Mouse (Mus musculus) forebrain, embryonic 16.5 days (tissue): ENCODE data around the gene Zfp784. TPM values are rescaled to one million over a fixed set of nuclear protein-coding genes. Genes with fewer than 3 reads are reported as not detected.

ENCODE experiments used
- ATAC-seq: fragments of 200-750 bp; cut with Nextera tagmentation; 2 replicates; pipeline ENCODE4 v1.8.0; 2017; ENCODE audit warnings: mild to moderate bottlenecking, moderate library complexity
- H3K27ac ChIP-seq: fragments of 300-500 bp; sonication (generic); 2 replicates; pipeline ENCODE4 v1.5.1; 2014; ENCODE audit warnings: low read length, control low read depth
- H3K27me3 ChIP-seq: fragments of 300-500 bp; sonication (generic); replicated peaks from 2 replicates; pipeline ENCODE4 v1.6.1; 2014; ENCODE audit warnings: low read length; ENCODE audit not compliant: control insufficient read depth, insufficient read depth
- H3K36me3 ChIP-seq: fragments of 300-500 bp; sonication (generic); 2 replicates; pipeline ENCODE4 v1.6.1; 2014; ENCODE audit not compliant: control insufficient read depth, insufficient read depth
- H3K4me1 ChIP-seq: fragments of 300-500 bp; sonication (generic); replicated peaks from 2 replicates; pipeline ENCODE4 v1.6.1; 2014; ENCODE audit warnings: low read length; ENCODE audit not compliant: control insufficient read depth, insufficient read depth
- H3K4me2 ChIP-seq: fragments of 300-500 bp; sonication (generic); 2 replicates; pipeline ENCODE4 v1.6.1; 2014; ENCODE audit warnings: mild to moderate bottlenecking, low read length, control low read depth
- H3K4me3 ChIP-seq: fragments of 300-500 bp; sonication (generic); replicated peaks from 2 replicates; pipeline ENCODE4 v1.5.1; 2014; ENCODE audit warnings: mild to moderate bottlenecking, low read length, control low read depth
- H3K9ac ChIP-seq: fragments of 300-500 bp; sonication (generic); replicated peaks from 2 replicates; pipeline ENCODE4 v1.6.1; 2014; ENCODE audit warnings: low read depth, low read length, control low read depth
- H3K9me3 ChIP-seq: fragments of 300-500 bp; sonication (generic); 2 replicates; pipeline ENCODE4 v1.6.1; 2016; ENCODE audit warnings: low read length; ENCODE audit not compliant: control insufficient read depth
- WGBS: fragments of 180-500 bp; shearing (Covaris S2); extraction: QIAGEN DNeasy Blood & Tissue Kit; methylation state at CpG from one replicate; pipeline ENCODE4 v1.1.7; 2014; 5-methylcytosine and 5-hydroxymethylcytosine counted together
- polyA plus RNA-seq: library from polyadenylated mRNA; unstranded; fragments of >200 nt; fragmentation: Nextera tagmentation; extraction: Ambion mirVana; gene quantifications from 2 replicates; pipeline ENCODE4 v1.2.1, GENCODE M21; 2015

The Zfp784 gene
- polyA plus RNA-seq, 1 experiment from 2014 or later = 9.5 TPM

DNA sequence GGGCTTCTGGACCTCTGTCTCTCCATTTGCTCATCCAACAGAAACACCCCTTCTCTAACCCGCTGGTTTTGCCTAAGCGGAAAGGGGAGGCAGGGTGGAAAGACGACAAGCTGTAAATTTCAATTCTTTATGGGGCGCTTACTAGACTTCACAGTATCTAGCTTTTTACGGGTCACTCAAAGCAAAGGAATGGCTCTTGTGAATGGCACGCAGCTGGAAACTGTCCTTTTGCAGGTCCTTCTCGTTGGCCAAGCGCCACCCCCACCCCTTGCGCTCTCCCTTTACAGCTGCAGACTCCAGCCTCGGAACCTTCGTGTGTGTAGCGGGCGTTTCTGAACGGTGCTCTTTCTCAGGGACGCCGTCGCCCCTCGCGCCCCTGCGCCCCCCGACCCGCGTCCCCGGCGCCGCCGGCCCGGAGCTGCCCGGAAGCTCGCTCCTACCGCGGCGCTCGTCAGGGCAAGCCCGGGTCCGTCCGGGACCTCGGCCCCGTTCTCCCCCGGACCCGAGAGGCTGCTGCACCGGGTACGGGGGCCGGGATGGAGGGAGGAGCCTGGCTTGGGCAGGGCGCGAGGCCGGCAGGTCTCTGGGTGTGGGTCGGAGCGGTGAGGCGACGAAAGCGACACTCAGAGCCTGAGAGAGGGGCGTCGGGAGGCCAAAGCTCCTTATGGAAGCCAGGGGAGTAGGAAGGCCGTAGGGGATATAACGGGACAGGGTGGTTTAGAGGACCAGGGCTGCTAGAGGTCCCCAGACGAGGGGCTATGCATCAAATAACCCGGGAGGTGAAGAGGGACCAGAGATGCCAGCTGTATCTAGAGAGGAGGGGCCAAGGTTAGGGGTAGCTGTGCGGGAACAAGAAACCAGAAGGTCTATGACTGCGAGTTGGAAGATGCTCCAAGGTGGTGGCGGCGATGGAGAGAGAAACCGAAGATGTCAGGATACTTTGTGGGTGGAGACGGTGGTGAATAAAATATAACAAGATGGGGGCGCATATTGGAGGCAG, 13.2 kb upstream of the Zfp784 start, which contains the start of gene Zfp580:
Gene Zfp580 (plus strand): TSS at position 346 of the 1,000 bp plus-strand sequence.
- no peaks in the 10 kb centered on the region for H3K9me3 ChIP-seq

GRCm38 (mm10) chr7:5047313-5047712, 9.1 kb upstream of the Zfp784 start:
- Histone ChIP-seq H3K4me3 (no peak overlapping the region), H3K4me1 (peaks cover 5% of the 10 kb centered on the region), H3K36me3 (no peaks in the 10 kb centered on the region), H3K9me3 (no peaks in the 10 kb centered on the region), H3K4me2 (no peak overlapping the region), H3K9ac (no peak overlapping the region), H3K27ac (no peak overlapping the region), H3K27me3 (peaks cover 3% of the 10 kb centered on the region; the same call in 1 of the 2 replicates)
- 40% methylated on average over 2 of the region's 2 CpGs for WGBS
- ATAC-seq = no peak

More for the DNA sequence above, 13.2 kb upstream of the Zfp784 start, which contains the start of gene Zfp580:
- peak within 1 kb of the TSS; percentile 41 for H3K27ac ChIP-seq
- H3K4me1 ChIP-seq = peaks cover 39% of the 10 kb centered on the region
- H3K4me2 ChIP-seq = peak within 1 kb of the TSS; percentile 94
- H3K9ac ChIP-seq = peak within 1 kb of the TSS; percentile 80
- ATAC-seq = peak; percentile 83
- H3K4me3 ChIP-seq = peak within 1 kb of the TSS; percentile 67
- no peaks in the 10 kb centered on the region for H3K36me3 ChIP-seq
- under 1% methylated on average over 63 of the region's 65 CpGs for WGBS
- peaks cover 41% of the 10 kb centered on the region for H3K27me3 ChIP-seq

DNA sequence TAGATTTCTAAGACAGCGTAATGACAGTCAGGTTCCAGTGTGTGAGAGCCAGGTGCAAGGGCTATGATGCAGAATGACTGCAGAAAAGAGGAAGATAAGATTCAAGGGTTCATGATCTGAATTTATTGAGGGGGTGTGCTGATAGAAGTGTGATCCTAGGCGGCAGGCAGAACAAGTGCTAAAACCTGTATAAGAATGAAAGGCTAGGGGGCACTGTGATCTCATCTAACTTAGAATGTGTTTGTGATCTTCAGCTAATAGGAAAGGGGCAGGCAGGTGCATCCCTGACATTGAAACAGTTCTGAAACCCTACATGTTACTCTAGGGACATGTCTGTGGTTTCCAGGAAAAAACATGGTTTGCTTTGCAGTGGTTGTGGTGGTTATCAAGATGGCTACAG, 7.9 kb upstream of the Zfp784 start:
- H3K4me3 ChIP-seq = no peak overlapping the region
- H3K27ac ChIP-seq = no peak overlapping the region
- H3K9me3 ChIP-seq = no peaks in the 10 kb centered on the region
- no peaks in the 10 kb centered on the region for H3K36me3 ChIP-seq
- no peak overlapping the region for H3K4me2 ChIP-seq
- H3K4me1 ChIP-seq = no peaks in the 10 kb centered on the region; the same call in 1 of the 2 replicates
- no peaks in the 10 kb centered on the region for H3K27me3 ChIP-seq
- 74% methylated on average over 2 of the region's 2 CpGs for WGBS
- H3K9ac ChIP-seq = no peak overlapping the region
- ATAC-seq = no peak

DNA sequence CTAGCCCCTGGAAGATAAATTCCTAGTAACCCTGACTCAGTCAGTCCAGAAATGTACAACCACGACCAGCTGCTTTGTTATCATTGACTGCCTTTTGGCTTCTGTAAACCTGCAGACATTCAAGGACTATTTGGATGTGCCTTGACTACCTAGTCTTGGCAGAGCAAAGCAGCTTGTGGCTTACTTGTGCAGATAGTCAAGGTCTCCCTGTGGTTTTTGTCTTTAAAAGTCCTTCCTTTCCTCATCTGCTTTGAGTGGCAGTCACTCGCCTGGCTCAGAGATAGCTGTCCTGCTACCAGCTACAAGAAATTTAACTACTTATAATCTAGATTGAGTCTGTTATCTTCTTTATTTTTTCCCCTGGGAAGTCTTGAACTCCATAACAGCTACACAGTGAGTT, 6.7 kb upstream of the Zfp784 start:
- H3K9me3 ChIP-seq = no peaks in the 10 kb centered on the region
- H3K4me2 ChIP-seq = no peak overlapping the region
- no peak overlapping the region for H3K27ac ChIP-seq
- no peak for ATAC-seq
- no peaks in the 10 kb centered on the region for H3K4me1 ChIP-seq
- WGBS = 80% methylated on average over 2 of the region's 2 CpGs
- no peak overlapping the region for H3K9ac ChIP-seq
- no peak overlapping the region for H3K4me3 ChIP-seq
- no peaks in the 10 kb centered on the region for H3K36me3 ChIP-seq
- H3K27me3 ChIP-seq = no peaks in the 10 kb centered on the region

- no peak for ATAC-seq
- Histone ChIP-seq H3K36me3 (peaks cover 8% of the 10 kb centered on the region; the same call in 1 of the 2 replicates), H3K4me2 (peak overlapping the region; percentile 69), H3K27me3 (no peaks in the 10 kb centered on the region), H3K27ac (peak overlapping the region; percentile 96; the same call in 1 of the 2 replicates), H3K9me3 (no peaks in the 10 kb centered on the region), H3K9ac (peak overlapping the region; percentile 79), H3K4me1 (peaks cover 16% of the 10 kb centered on the region), H3K4me3 (peak overlapping the region; percentile 84)
- WGBS = 39% methylated on average over 5 of the region's 5 CpGs
Observed at GRCm38 (mm10) chr7:5038940-5039339, 694 bp upstream of the Zfp784 start.

- no peaks in the 10 kb centered on the region for H3K9me3 ChIP-seq
- H3K9ac ChIP-seq = no peak overlapping the region
- H3K36me3 ChIP-seq = peaks cover 17% of the 10 kb centered on the region
- H3K27ac ChIP-seq = peak overlapping the region; percentile 96
- WGBS = 88% methylated on average over 8 of the region's 8 CpGs
- peak overlapping the region; percentile 69 for H3K4me2 ChIP-seq
- no peaks in the 10 kb centered on the region for H3K27me3 ChIP-seq
- H3K4me3 ChIP-seq = peak overlapping the region; percentile 84
- no peak for ATAC-seq
- peaks cover 16% of the 10 kb centered on the region for H3K4me1 ChIP-seq
Observed at GRCm38 (mm10) chr7:5037467-5037866, 779 bp downstream of the Zfp784 start.

GRCm38 (mm10) chr7:5037026-5037425, 1.2 kb downstream of the Zfp784 start:
- no peak for ATAC-seq
- H3K9ac ChIP-seq = no peak overlapping the region
- WGBS = 93% methylated on average over 7 of the region's 7 CpGs
- H3K27ac ChIP-seq = no peak overlapping the region
- peaks cover 16% of the 10 kb centered on the region for H3K4me1 ChIP-seq
- H3K4me3 ChIP-seq = no peak overlapping the region
- peaks cover 21% of the 10 kb centered on the region for H3K36me3 ChIP-seq
- no peaks in the 10 kb centered on the region for H3K9me3 ChIP-seq
- H3K27me3 ChIP-seq = no peaks in the 10 kb centered on the region
- no peak overlapping the region for H3K4me2 ChIP-seq

- H3K9ac ChIP-seq = no peak overlapping the region
- H3K9me3 ChIP-seq = peaks cover 4% of the 10 kb centered on the region
- no peak overlapping the region for H3K4me3 ChIP-seq
- peaks cover 30% of the 10 kb centered on the region for H3K36me3 ChIP-seq
- H3K27me3 ChIP-seq = no peaks in the 10 kb centered on the region
- H3K27ac ChIP-seq = no peak overlapping the region
- peaks cover 16% of the 10 kb centered on the region for H3K4me1 ChIP-seq
- 92% methylated on average over 9 of the region's 9 CpGs for WGBS
- no peak for ATAC-seq
- H3K4me2 ChIP-seq = no peak overlapping the region
Observed at GRCm38 (mm10) chr7:5036136-5036535, 2.1 kb downstream of the Zfp784 start.

- Histone ChIP-seq H3K9ac (no peak overlapping the region), H3K27me3 (no peaks in the 10 kb centered on the region), H3K4me2 (no peak overlapping the region), H3K9me3 (peaks cover 9% of the 10 kb centered on the region), H3K4me3 (no peak overlapping the region), H3K4me1 (peaks cover 16% of the 10 kb centered on the region), H3K36me3 (peaks cover 35% of the 10 kb centered on the region), H3K27ac (no peak overlapping the region)
- 96% methylated on average over 17 of the region's 17 CpGs for WGBS
- no peak for ATAC-seq
Observed at GRCm38 (mm10) chr7:5035628-5036027, 2.6 kb downstream of the Zfp784 start.
